Mouse (Mus musculus) cerebellum, adult 9-10 months (tissue): ENCODE measurements at regions not wholly inside any gene's neighbourhood (a gene's known extent, or its start where the extent isn't known, plus 50 kb on each side); places are given as distances from the start of the nearest gene placed in this dataset.

Source experiments
- DNase-seq: peaks from one replicate; pipeline ENCODE4 v3.0.0; 2022

GRCm38 (mm10) chr13:53553192-53553875, 80.5 kb upstream of the Msx2 start:
- no peak for DNase-seq

DNA sequence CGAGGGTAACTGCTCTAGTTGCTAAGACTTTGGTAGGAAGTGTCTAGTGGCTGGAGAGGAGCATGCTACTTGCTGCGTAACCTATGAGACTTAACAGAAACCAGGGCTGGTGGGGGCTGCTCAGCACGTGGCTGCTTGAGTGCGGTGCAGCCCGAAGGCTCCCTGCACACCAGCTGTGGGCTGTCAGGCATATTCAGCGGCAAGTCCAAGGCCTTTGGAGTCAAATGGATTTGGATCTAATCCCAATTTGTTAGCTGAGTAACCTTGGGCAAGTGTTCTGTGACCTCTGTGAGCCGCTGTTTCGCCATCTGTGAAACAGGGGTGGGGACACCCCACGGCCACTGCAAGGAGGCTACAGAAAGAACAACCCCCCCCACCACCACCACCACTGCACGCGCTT, 75.5 kb upstream of the Msx2 start:
- DNase-seq, result no peak

DNA sequence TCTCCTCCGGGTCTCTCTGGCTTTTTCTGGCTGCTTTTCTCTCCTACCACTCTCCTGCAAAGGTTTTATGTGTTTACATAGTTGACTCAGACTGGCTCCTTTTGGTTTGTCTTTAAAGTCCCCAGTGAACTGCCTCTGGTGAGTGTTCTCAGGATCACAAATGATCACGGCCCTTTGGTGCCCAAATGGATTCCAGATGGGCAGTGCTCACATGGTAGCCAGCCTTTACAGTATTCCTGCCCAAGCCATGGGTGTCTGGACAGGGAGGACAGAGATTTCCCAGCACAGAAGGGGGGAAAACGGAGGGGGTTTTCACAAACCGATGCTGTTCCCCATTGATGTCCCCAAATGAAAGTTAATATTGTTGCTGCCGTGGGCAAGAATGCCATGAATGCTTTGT, 70.4 kb upstream of the Msx2 start:
- DNase-seq, result no peak

DNA sequence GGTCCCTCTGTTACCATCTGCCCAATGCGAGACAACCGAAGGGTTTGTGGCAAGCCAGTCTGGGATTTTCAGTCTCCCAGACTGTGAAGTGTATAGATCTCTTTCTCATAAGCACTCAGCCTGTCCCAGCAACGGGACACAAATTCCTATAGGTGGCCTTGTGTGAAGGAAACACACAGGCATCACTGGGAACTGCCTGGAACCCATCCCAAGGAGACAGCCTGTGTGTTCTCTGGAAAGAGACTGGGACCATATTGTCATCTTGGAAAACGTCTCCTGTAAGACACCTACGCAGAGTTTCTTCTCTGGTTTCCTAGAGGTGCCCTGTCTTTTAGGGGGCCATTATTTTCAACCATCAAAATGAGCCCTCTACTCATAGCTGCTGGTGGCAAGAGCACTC, 66.9 kb upstream of the Msx2 start:
- no peak for DNase-seq

GRCm38 (mm10) chr13:53537937-53538336, 65.1 kb upstream of the Msx2 start:
- DNase-seq, result no peak

DNA sequence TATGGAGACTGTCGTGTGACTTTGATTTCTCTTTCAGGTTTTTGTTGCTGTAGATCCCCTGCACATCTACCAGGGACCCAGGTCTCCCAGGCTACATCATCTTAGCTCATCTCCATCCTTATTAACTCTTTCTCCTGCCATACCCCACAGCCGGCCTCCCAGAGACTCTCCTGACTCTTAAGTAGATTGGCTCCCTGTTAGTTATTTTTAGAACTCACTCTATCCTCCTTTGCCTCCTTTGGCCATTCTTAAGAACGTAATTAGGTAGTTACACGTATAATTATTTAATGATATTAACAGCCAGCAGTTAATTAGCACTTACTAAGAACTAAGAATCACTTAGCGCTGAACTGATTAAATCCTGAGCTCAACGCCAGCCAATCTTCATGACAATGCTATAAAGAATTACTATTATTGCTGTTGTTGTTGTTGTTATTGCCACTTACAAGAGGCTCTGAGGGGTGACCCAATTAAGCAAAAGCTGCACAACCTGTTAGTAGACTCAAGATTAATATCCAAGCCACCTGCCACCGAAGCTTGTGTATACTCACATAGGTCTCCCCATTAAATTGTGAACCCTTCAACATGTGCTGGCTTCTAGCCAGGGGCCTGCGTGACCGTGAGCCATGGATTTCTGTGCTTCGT, 63.0 kb upstream of the Msx2 start:
- DNase-seq, result no peak

DNA sequence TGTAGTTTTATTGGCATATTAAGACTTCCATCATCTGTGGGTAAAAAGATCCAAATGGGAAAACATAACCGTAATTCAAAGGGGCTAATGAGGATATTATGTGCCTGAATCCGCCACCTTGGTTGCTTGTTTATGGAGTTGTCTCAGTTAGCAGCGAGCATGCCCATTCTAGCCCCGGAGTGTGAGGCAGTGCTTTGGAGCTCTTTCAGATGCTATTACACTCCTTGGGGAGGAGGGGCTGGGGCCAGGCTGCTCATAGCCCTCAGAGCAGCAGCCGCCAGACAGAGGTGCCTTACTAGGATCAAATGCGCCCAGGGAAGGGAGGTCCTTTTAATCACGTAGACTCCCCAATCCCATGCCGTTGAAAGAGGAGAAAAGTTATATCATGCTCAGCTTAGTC, 60.9 kb upstream of the Msx2 start:
- no peak for DNase-seq

- no peak for DNase-seq
Observed at GRCm38 (mm10) chr13:53526880-53527279, 54.0 kb upstream of the Msx2 start.

DNA sequence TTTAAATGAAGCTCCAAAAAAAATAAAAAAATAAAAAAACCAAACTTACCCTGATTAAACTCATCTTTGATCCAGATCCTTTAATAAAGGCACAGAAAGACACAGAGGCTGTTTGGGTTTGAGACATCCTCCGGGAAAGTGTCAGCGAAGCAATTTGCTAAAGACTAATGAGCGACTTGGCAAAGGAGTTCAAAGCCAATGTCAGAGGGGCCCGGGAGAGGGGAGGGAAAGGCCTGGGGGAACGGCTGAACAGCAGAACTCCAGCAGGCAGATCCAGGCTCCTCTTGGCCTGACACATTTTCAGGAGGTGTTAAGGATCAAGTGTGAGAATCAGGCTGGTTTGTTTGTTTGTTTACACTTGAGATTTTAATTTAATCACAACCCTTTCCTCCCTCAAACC, 49.9 kb upstream of the Msx2 start:
- DNase-seq, result no peak
